Mouse (Mus musculus) erythroid progenitor cell, adult 5-6 weeks (primary cell): Measurements from ENCODE around the gene Lrrk2. TPM values are rescaled to one million over a fixed set of nuclear protein-coding genes. Genes with fewer than 3 reads are reported as not detected.

Experiments
- ATAC-seq: replicated peaks from 2 replicates; pipeline ENCODE4 v1.8.0; 2016; ENCODE audit warnings: moderate number of reproducible peaks, mild to moderate bottlenecking, moderate TSS enrichment, inconsistent platforms; ENCODE audit not compliant: poor library complexity, low FRiP score, severe bottlenecking
- total RNA-seq, 2 experiments: library from RNA; stranded (forward) in 1 of 2; stranded (reverse) in 1 of 2; fragments of 150-400 nt in 1 of 2; fragments of 186-747, 209-891 nt in 1 of 2; gene quantifications; 2 replicates each; pipeline versions ENCODE4 v1.2.3 to v1.2.4; 2015 to 2017; ENCODE audit warnings: low replicate concordance in 2 of 2

Gene Lrrk2
- total RNA-seq, 2 experiments from 2014 or later = 8.0 to 15.5 TPM

DNA sequence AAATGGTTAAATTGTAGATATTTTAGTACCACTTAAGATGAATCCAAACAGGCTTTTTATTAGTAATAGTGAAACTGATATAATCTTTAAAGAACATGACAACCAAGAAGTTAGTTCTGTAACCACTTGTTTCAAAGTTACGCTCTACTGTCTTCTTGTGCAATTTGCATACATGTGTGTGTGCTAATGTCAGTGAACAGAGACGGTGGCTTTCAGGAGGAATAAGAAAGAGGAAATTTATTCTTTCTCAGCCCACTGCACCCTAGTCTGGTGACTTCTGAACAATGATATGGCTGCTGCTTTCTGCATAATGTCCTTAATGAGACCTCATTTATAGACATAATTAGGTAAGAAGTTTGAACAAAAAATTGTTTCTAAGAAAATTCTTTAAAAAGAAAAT lies 7.1 kb downstream of the Lrrk2 start:
- ATAC-seq = no peak

DNA sequence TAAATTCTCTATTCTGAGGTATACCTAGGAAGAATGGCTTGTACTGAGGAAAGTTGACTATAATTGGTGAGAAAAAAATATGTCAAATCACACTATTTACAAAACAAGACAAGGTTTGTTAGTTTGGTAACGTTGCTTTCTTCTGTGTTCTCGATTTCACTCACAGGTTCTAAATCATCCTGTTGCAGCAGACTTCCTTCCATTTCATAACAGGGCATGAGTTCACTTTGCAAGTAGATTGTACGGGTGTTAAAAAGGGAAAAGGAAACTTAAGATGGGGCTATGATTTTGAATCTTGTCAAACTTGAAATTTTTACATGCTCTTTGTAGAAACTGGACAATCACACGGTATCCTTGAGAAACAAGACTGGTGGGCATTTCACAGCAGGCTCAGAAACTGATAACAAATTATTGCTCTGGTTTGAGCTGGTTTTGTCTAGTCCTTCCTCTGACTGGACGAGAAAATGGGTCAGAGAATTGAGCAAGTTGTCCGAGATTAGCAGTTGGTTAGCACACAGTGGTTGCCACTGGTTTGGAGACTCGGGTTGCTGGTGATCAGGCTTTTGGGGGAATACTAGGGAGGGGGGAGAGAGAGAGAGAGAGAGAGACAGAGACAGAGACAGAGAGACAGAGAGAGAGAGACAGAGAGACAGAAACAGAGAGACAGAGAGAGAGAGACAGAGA lies 13.0 kb downstream of the Lrrk2 start:
- ATAC-seq = no peak

GRCm38 (mm10) chr15:91690648-91691047 lies 17.7 kb downstream of the Lrrk2 start:
- ATAC-seq = no peak

DNA sequence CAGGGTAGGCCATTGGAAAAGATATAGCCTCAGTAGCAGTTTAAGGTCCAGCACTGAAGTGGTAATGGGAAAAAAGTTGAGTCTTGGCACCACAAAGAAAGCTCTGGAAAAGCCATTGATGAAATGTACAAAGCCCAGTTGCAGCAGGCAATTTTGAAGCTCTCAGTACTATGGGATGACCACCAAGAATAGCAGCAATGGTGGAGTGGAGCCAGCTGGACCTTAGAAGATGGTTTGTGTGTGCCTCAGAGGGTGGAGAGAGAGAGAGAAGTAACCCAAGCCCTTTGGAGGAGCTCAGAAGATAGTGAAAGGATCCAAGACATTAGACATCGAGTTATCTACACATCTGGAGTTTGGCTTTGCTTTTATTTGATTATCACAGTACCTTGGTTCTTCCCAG lies 20.1 kb downstream of the Lrrk2 start:
- ATAC-seq = no peak

DNA sequence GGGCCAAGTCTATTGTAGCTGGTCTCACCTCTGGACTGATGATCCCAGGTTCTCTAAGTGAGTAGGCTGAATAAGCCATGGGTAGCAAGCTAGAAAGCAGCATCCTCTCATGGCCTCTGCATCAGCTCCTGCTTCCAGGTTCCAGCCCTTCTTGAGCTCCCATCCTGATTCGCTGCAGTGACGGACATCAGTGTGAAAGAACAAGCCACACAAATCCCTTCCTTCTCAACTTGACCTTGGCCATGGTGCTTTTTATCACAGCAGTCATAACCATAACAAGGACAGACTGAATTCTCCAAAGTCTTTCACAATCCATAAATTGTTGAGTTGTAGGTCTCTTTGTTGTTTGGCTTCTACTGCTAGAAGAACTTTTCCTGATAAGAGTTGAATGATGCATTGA lies 20.9 kb downstream of the Lrrk2 start:
- ATAC-seq = no peak

DNA sequence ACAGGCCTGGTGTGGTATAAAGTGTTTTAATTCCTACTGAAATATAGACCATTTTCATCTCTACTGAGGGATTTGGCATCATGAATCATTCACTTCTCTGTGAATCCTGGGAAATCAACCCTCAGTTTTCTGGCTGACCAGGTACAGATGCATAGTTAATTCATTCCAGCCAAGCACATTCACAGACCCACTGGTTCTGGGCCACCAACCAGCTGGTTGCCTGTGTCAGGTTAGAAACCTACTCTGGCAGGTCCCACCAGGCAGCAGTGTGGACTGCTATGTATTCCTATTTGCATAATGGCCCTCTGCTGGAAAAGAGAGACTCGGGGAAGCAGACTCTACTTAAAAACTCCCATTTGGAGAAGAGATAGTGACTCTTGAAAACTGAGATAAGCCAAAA lies 27.9 kb downstream of the Lrrk2 start:
- ATAC-seq = no peak

DNA sequence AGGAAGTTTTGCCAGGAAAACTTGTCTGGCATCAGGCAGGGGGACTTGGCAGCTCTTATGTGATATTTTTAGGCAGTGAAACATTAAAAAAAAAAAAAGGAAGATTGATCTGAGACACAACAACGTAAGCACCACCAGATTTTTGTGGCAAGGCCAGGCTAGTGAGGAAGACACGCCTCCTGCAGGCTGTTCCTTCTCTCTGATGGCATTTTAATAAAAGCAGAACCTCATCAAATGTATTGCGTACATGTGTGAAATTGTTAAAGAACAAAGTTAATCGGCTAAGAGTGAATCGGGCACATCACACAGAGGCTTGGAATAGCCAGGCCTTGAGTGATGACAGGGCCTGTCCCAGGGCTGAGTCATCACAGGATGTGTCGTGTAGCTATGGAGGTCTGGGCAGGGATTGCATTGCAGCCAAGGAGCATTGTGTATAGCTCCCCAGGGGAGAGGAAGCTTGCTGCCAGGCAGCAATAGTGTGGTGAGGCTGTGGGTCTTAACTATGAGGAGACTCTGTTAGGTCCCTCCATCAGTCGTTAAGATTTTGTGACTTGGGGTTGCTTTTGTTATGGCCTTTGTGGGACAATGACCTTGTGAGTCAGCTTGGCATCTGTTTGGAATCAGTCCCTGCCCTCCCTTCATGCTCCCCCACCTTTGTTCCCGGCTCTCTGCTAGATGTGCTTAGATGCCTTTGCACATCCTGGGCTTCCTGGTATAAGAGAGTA lies 30.2 kb downstream of the Lrrk2 start:
- ATAC-seq = no peak

DNA sequence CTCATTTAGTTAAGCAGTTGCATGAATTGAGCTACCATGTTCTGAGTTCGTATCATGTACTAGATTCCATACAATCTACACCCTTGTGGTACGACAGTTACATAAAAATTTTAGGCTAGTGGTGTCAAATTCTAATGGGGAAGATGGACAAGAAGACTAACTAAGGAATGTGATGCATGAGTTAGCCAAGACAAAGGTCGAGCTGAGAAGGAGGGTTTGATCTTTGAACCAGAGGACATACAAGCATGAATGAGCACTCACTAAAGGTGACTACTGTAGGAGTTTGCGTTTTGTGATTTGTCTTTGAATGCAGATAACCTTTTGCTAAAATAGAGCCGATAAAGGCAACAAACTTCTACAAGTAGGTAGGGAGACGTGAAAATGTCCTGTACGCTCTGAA lies 31.1 kb downstream of the Lrrk2 start:
- no peak for ATAC-seq

DNA sequence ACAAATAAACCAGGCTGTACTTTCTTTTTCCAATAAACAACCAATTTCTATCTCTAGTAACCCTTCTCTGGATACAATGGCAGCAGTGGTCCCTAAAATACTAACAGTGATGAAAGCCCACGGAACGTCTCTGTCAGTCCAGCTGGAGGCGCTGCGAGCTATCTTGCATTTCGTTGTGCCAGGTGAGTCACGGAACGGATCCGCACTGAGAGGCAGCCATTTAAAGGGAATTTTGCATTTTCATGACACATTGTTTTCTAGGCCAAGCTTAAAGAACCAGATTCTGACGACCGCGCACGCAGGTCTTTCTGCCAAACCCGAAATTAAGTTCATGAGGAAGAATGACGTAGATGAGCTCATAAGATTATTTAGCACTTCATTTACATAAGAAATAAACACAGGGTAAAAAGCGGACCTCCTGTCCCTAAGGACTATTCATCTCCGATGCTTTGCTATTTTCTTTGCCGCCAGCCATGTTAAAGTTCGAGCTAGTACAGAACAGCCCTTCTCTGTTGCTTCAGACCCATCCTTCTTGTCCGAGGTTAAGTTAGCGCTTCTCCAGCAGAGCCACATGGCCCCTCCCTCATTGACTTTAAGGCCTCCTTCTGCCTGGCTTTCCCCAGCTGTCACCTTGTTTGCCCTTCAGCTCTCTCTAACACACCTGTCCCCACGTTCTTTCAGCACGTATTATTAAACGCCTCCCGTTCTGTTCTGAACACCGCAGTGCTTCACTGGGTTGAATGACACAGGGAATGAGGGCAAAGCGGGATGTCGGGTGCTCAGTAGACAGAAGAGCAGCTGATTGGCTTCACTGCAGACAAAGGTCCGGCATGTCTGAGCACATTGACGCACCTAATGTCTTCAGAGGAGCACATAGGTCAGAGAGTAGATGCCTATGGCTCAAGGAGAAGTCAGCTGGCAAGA lies 36.5 kb downstream of the Lrrk2 start:
- no peak for ATAC-seq

DNA sequence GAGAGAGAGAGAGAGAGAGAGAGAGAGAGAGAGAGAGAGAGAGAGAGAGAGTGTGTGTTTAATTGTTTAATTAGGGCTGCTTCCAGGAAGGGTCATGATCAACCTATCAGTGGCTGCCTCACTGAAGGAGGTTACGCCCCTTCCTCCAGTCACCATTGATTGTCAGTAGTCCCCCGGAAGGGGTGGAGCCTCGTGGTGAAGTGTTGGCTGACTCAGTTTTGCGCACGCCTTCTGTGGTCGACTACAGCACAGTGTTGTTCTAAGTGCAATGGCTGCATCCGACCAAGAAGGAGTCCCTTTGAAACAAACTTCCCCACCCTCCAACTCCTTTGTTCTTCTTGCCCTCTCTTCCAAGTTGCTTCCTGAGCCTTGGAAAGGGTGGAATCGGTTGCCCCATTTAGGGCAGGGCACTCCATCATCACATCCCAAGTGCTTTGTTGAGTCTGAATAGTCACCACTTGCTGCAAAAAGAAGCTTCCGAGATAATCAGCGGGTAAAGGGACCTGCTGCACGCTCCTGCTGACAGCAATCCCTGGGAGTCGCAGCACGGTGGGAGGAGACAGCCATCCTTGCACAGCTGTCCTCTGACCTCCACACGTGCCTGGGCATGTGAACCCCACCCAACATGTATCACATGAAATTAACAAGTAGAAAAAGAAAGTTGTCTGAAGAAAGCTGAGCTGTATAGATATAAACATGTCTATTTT lies 62.4 kb downstream of the Lrrk2 start:
- ATAC-seq = no peak

DNA sequence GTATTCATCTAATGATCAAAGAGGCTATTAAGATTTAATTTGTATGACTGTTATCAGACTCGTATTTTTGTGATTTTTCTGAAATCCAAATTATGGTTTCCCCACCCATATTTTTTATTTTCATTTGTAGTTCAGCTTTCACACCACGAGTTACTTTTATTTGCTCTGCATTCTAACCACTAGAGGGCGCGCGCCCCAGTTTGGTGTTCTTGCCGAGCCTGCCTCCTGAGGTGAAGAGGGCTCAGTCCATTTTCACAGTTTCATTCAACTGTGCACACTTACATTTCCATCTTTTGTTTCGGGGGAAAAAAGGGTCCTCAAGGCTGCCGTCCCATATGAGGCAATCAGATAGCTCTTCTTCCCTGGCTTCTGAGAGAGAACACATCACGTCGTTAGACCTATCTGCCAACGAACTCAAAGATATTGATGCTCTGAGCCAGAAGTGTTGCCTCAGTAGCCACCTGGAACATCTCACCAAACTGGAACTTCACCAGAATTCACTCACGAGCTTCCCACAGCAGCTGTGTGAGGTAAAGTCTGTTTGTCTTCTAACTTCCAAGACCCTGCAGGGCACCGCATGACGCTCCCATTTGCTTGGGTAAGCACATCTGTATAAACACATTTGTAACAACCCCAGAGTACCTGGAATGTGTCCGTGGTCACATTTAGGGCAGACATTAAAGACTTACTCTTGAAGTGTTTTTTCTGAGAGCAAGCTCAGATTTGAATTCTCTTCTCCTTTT lies 64.0 kb downstream of the Lrrk2 start:
- no peak for ATAC-seq

DNA sequence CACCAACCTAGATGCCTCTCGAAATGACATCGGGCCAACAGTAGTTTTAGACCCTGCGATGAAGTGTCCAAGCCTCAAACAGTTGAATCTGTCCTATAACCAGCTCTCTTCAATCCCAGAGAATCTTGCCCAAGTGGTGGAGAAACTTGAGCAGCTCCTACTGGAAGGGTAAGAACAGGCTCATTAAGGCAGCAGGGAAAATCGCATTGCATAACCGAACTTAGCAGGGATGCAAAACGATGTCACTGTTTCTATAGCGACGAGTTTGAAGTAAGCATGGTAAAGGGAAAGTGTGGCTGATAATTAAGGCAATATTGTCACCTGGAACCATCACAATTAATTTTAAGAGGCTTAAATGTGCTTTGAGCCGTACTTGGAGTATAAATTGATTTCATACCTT lies 65.8 kb downstream of the Lrrk2 start:
- no peak for ATAC-seq

- no peak for ATAC-seq
Observed at GRCm38 (mm10) chr15:91745501-91745900, 72.5 kb downstream of the Lrrk2 start.

- no peak for ATAC-seq
Observed at GRCm38 (mm10) chr15:91752111-91752510, 79.1 kb downstream of the Lrrk2 start.

DNA sequence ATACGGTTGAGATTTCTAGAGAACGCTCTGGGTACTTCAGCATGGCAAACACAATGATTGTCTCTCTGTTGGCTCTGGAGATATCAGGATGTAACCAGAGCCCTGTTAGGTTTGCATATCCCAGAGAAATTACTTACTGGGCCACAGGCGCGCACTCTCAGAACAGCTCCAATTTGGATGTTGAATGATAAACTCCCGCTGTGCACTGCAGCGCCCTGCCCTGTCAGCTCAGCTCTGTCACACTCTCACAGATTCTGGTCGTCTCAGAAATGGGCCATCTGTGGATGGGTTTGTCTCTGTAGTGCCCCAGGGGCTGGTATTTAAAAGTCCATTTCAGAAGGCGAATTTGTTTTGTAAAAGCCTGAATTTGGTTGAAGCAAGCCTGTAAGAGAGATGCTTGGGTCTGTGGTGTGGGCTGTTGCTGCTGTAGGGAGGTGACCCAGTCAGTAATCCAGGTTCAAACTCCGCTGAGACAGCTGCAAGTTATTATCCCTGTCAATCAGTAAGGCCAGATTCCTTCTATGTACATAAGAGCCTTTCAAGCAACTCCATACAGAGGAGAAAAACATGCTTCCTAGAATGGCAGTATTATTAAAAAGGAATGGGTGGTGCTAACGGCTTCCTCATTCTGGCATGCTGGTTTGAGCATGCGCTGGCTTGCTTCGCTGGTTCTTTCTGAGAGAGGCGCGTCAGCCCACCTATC lies 80.6 kb downstream of the Lrrk2 start:
- ATAC-seq = no peak

DNA sequence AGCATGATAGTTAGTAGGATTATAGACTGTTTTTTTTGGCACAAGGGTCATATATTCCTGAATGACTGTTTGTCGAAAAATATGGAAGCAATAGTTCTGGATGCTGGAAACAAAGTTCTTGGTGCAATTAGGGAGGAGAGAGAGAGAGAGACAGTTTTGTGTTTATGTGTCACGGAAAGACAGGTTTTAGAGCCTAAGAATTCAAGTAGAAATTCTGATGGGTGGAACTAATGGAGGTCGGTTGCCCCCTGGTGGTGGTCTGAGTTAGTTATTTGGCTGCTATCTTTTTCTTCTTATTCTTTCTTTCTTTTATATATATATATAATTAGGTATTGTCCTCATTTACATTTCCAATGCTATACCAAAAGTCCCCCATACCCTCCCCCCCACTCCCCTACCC lies 81.6 kb downstream of the Lrrk2 start:
- no peak for ATAC-seq

- no peak for ATAC-seq
Observed at GRCm38 (mm10) chr15:91755756-91756155, 82.8 kb downstream of the Lrrk2 start.

- no peak for ATAC-seq
Observed at GRCm38 (mm10) chr15:91772041-91772440, 99.1 kb downstream of the Lrrk2 start.

GRCm38 (mm10) chr15:91779166-91779565 lies 106.2 kb downstream of the Lrrk2 start:
- ATAC-seq = no peak
